Comparison of ENCODE assay signal across 8 mouse cellular contexts in the genomic region with DNA sequence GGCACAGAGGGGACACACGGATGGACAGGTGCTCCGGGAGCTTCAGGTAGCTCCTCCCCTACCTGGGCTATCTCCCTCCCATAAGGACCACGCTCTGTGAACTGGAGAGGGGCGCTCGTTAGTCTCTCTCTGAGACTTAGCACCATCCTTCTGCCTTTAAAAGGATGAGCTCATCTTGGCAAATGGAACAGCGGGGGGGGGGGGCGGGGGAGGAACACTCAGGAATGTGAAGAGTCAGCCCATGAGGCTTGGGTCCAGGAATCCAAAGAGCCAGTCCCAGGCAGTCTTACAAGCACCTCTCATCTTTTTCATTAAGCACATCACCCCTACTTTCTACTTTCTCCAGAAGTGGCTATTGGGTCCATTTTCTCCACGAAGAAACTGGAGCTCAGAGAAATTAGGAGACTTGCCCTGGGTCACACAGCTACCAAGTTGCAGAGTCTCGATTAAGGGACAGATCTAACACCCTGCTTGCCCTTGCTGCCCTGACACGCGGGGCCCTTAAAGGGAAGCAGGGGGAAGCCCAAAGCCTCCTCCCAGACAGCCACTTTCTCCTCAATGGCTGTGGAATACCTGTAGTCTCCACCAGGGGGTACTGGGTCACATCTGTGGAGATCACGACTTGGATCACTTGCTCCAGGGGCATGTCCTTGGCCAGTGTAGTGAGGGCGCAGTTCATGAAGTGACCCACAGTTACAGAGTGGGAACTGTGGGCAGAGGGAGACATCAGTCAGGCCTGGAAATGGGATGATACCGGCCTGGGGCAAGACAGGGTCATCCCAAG. TPM values are rescaled to one million over a fixed set of nuclear protein-coding genes. Genes with fewer than 3 reads are reported as not detected.
A peak's percentile ranks its signal among the peaks of the same experiment; 100 is the strongest.
DNase-seq lines count a peak whose midpoint lies in the region; TF ChIP-seq lines count a peak whose summit lies in the region.

No protein-coding gene starts in this region.

- DNase-seq in adrenal gland, adult (ENCODE audit: inconsistent age in 2 of 2, low spot score in 1 of 2) = peak; percentile 62 to 86
- DNase-seq in adrenal gland, adult 8-10 months = no peak
- peak; percentile 44 for DNase-seq in thymus, adult 2 months
- no peak for DNase-seq in thymus, adult 18-20 months
- DNase-seq in gastrocnemius, postnatal 25 days = peak; percentile 51
- peak; percentile 71 for DNase-seq in kidney, postnatal 10 days
- peak; percentile 36 for DNase-seq in retina, postnatal 7 days (ENCODE audit: low read depth, low spot score)
- no peak for DNase-seq in cerebellum, postnatal 36 days

- no peak overlapping the region for H3K27ac ChIP-seq in thymus, adult 2 months (ENCODE audit: control insufficient read depth, insufficient read depth, low read length)

- no peaks in the 10 kb centered on the region for H3K4me1 ChIP-seq in thymus, adult 2 months (replicated peaks; ENCODE audit: control insufficient read depth, insufficient read depth, low read length)

- no peaks in the 10 kb centered on the region for H3K36me3 ChIP-seq in thymus, adult 2 months (ENCODE audit: control insufficient read depth, insufficient read depth, low read length)

- no peak overlapping the region for H3K4me3 ChIP-seq in thymus, adult 2 months (ENCODE audit: control insufficient read depth, insufficient read depth, low read length)

- TF ChIP-seq CTCF in thymus, adult 2 months (IDR thresholded peaks at IDR 0.05; ENCODE audit: borderline replicate concordance, control insufficient read depth, extremely low read depth, insufficient read depth, low read length, poor library complexity) = peak; percentile 23; the same call in 1 of the 2 replicates

- H3K27me3 ChIP-seq in thymus, adult 2 months (ENCODE audit: control insufficient read depth, insufficient read depth, low read length) = no peaks in the 10 kb centered on the region

- WGBS in thymus, adult 2 months = 57% methylated on average over 14 of the region's 14 CpGs

- no peak for TF ChIP-seq POLR2A in thymus, adult 2 months (IDR thresholded peaks at IDR 0.05; ENCODE audit: control insufficient read depth, extremely low read depth, insufficient read depth, low read length, poor library complexity)

RNA-seq across cellular contexts. Expression of a gene that starts 8.2 kb away (rescaled TPM):
- not detected for total RNA-seq in adrenal gland, adult 8-10 months (2022)
- polyA plus RNA-seq in thymus, adult 2 months (2012; rRNA removed) = 0.35 and 0.46 TPM in 2 replicates
- under 1 TPM; 0.35 to 0.51 TPM for total RNA-seq in gastrocnemius, postnatal 25 days (2021)

RNA-seq across cellular contexts. Expression of a gene that starts 9.1 kb away (rescaled TPM):
- not detected for total RNA-seq in adrenal gland, adult 8-10 months (2022)
- polyA plus RNA-seq in thymus, adult 2 months (2012; rRNA removed) = 0.24 and 0.27 TPM in 2 replicates
- not detected for total RNA-seq in gastrocnemius, postnatal 25 days (2021)

RNA-seq across cellular contexts. Expression of a gene that starts 13.9 kb away (rescaled TPM):
- total RNA-seq in adrenal gland, adult 8-10 months (2022) = under 1 TPM; 0.38 to 0.97 (median 0.57) TPM
- 3.3 and 36.2 TPM in 2 replicates for polyA plus RNA-seq in thymus, adult 2 months (2012; rRNA removed)
- total RNA-seq in gastrocnemius, postnatal 25 days (2021) = 1,000 to 10,000 TPM in 1 of 2 experiments, 100 to 1,000 TPM in 1; 347 to 1,168 TPM

RNA-seq across cellular contexts. Expression of a gene that starts 29.2 kb away (rescaled TPM):
- under 1 TPM in 1 of 4 experiments, not detected in 3; 0.68 TPM for total RNA-seq in adrenal gland, adult 8-10 months (2022)
- 0.40 and 0.42 TPM in 2 replicates for polyA plus RNA-seq in thymus, adult 2 months (2012; rRNA removed)
- total RNA-seq in gastrocnemius, postnatal 25 days (2021) = 1 to 10 TPM in 1 of 2 experiments, under 1 TPM in 1; 0.91 to 1.0 TPM

RNA-seq across cellular contexts. Expression of a gene that starts 37.7 kb away (rescaled TPM):
- 10 to 100 TPM; 14.8 to 25.6 (median 19.5) TPM for total RNA-seq in adrenal gland, adult 8-10 months (2022)
- 87.3 and 98.6 TPM in 2 replicates for polyA plus RNA-seq in thymus, adult 2 months (2012; rRNA removed)
- total RNA-seq in gastrocnemius, postnatal 25 days (2021) = 10 to 100 TPM; 24.7 to 25.5 TPM

Comparison
In these comparisons a context has a peak if more than half of its experiments do, and no peak if none do; other contexts are left out.
1. DNase-seq: peak in adrenal gland, adult (2 of 2), thymus, adult 2 months (single experiment), gastrocnemius, postnatal 25 days (single experiment), kidney, postnatal 10 days (single experiment) and retina, postnatal 7 days (single experiment); none in adrenal gland, adult 8-10 months (single experiment), thymus, adult 18-20 months (0 of 2) and cerebellum, postnatal 36 days (0 of 2).
2. RNA of a gene that starts 13.9 kb away (total RNA-seq): 347 to 1,168 TPM in gastrocnemius, postnatal 25 days; 0.38 to 0.97 TPM in adrenal gland, adult 8-10 months; every median in the first group is over 100 times any median in the second.